Mouse (Mus musculus) brain, embryonic 14.5 days (tissue): ENCODE results near the gene Pex14.

Experiments
- CTCF ChIP-seq: fragments of 200-500 bp; IDR thresholded peaks from 2 replicates; pipeline ENCODE4 v1.5.1; 2012; ENCODE audit warnings: inconsistent platforms, mild to moderate bottlenecking, moderate library complexity, borderline replicate concordance; ENCODE audit not compliant: insufficient read depth, insufficient read length; ENCODE audit errors: extremely low read depth
- POLR2A ChIP-seq: fragments of 200-500 bp; IDR thresholded peaks from 2 replicates; pipeline ENCODE4 v1.6.1; 2012; ENCODE audit warnings: mild to moderate bottlenecking, inconsistent platforms, borderline replicate concordance; ENCODE audit not compliant: poor library complexity, insufficient read depth, insufficient read length, severe bottlenecking; ENCODE audit errors: extremely low read depth

DNA sequence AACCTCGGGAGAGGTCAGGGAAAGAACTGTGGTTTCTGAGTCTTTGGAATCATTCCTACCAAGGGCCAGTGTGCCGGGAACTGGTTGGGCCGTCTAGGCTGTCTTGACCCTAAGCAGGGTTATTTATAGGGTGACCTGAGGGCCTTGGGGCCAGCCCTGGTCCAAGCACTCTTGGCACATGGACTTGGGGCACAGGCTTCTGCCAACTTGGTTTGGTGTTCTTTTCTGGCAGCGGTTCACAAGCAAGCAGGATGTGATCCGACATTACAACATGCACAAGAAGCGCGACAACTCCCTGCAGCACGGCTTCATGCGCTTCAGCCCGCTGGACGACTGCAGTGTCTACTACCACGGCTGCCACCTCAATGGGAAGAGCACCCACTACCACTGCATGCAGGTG, 162.9 kb downstream of the Pex14 start:
- TF ChIP-seq CTCF (no peak), POLR2A (no peak)
